Mouse (Mus musculus) frontal cortex, adult (tissue): Measurements from ENCODE around the gene Tinf2.

Experiments used
- ATAC-seq: cut with Nextera tagmentation; 2 replicates; pipeline ENCODE4 v1.9.2; 2017; ENCODE audit warnings: mild to moderate bottlenecking, moderate library complexity, mixed read lengths; ENCODE audit not compliant: low TSS enrichment

Tinf2 gene

GRCm38 (mm10) chr14:55637795-55638194, 43.8 kb downstream of the Tinf2 start, which contains the start of gene Gm49378:
TSS of gene Gm49378 (minus strand) at chr14:55637895.
- ATAC-seq: no peak

- peak; percentile 97 for ATAC-seq
Observed at GRCm38 (mm10) chr14:55635523-55636007, 46.1 kb downstream of the Tinf2 start, which contains the start of gene Ipo4. TSS of gene Ipo4 (minus strand) at chr14:55635957.

- peak; percentile 45 for ATAC-seq
Observed at GRCm38 (mm10) chr14:55634874-55635522, 46.6 kb downstream of the Tinf2 start.

- ATAC-seq: no peak
Observed at GRCm38 (mm10) chr14:55629312-55629711, 52.3 kb downstream of the Tinf2 start.

GRCm38 (mm10) chr14:55628077-55628827, 53.4 kb downstream of the Tinf2 start:
- no peak for ATAC-seq
